Mouse (Mus musculus) megakaryocyte, adult 5-6 weeks (primary cell): ENCODE data around the gene Bnip2. TPM values are rescaled to one million over a fixed set of nuclear protein-coding genes. Genes with fewer than 3 reads are reported as not detected.

Experiments used
- ATAC-seq: 2 replicates; pipeline ENCODE4 v1.8.0; 2016; ENCODE audit warnings: mild to moderate bottlenecking, inconsistent platforms; ENCODE audit not compliant: poor library complexity, severe bottlenecking
- total RNA-seq, 2 experiments: library from RNA; stranded (forward) in 1 of 2; stranded (reverse) in 1 of 2; fragments of 153-499, 151-499 nt in 1 of 2; fragments of 221-1000, 200-1000 nt in 1 of 2; gene quantifications; 2 replicates each; pipeline versions ENCODE4 v1.2.3 to v1.2.4; 2015 to 2017

The Bnip2 gene
- total RNA-seq, 2 experiments from 2014 or later: 123 to 196 TPM

DNA sequence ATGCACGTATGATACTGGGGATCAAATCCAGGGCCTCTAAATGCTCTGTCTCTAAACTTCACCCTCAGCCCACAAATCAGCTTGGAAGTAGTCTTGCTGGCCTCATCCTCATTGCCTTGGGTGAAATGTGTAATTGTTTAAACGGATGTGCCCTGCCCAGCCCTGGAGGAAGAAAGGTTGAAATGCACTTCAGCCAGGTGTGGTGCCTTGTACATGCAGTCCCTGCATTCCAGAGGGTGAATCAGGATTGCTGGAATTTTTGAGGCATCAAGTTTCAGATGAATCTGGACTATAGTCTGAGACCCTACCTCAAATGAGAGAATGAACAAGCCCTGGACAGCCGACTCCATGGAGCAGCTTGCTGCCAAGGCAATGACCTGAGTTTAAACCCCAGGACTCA lies 58.6 kb downstream of the Bnip2 start:
- ATAC-seq: no peak

DNA sequence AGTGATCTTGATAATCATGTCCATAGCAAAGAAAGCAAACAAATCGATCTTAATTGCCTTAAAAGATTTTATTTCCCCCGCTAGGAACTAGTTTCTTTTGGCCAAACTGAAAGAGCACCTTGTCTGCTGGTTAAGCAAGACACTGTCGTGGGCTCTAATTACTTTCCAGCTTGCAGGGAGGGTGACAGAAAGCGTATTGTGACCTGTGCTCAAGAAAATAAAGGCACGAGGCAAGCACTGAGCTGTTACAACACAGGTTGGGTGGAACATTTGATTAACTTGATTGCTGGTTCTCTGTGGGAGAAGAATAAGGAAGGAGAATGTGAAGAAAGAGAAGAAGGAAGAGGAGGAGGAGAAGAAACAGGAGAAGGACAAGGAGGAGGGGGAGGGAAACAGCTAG lies 59.0 kb downstream of the Bnip2 start:
- no peak for ATAC-seq

DNA sequence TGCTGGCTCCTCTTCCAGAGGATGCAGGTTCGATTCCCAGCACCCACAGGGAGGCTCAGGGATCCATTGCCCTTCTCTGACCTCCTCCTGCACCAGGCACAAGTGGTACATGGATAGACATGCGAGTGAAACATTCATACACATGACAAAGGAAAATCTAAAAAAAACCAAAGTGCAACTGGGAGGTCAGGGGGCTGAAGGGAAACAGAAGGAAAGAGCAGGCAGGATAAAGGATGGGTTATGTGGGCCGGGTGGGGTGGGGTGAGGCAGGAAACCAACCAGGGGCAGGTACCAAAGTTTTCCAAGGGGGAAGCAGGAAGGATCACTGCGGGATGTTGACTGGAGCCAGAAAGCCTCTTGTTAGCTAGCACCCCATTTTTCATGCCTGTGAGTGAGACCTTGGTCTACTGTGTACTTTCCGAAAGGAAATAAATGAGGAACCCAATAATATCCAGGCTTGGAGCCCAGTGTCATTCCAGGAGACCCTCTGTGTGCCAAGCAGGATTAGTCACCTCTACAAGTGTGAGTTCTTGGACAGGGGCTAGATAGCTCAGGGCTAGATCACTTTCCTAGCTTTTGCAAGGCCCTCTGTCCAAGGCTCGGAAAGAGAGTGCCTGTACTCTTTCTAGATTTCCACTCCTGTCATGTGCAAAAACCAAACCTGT lies 59.6 kb downstream of the Bnip2 start:
- no peak for ATAC-seq

DNA sequence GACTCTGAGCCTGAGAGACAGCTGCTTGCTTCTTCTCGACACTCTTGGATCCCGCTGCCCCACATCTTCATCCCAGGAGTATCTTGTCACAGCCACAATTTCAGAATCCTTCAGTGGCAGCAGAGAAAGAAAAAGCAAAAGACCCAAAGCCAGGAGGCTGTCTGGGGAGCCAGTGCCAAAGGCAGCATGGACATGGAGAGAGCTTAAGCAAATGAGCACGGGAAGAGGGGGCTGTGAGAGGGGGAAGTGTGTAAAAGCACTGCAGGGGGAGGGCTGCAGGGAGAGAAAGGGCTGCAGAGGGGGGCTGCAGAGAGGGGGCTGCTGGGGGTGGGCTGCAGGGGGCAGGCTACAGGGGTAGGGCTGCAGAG lies 60.1 kb downstream of the Bnip2 start:
- no peak for ATAC-seq

DNA sequence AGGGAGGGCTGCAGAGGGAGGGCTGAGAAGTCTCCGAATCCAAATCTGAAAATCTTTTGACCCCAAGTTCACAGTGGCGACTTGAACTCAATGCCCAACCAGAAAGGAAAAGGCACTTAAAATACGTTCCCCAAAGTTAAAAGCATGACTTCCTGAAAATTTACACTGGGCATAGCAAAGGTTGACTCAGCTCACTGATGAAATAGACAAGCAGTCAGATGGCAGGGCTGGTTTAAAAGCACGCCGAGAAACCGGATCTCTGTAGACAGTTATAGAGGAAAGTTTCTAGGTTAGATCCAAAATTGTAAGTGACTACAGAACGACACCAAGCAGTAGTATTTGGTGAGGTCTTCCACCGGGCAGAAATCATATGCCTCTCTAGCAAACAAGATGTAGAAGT lies 60.6 kb downstream of the Bnip2 start:
- ATAC-seq: no peak

DNA sequence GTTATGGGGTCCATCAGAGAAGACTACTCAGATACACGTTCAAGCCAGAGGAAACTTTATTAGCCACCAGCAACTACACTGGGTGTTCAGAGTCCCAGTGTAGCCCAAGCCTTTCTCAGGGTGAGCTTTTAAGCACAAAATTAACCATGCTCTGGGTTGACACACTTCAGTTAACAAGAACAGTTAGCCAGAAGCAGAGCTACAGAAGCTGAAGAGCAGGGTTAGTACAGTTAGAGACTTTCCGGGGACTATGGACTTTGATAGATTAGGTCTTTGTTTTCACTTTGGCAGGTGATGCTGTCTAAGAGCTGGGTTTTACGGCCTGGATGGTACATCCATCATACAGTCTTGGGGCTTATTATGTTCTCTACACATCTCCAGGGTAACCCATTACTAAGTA lies 63.5 kb downstream of the Bnip2 start:
- no peak for ATAC-seq

DNA sequence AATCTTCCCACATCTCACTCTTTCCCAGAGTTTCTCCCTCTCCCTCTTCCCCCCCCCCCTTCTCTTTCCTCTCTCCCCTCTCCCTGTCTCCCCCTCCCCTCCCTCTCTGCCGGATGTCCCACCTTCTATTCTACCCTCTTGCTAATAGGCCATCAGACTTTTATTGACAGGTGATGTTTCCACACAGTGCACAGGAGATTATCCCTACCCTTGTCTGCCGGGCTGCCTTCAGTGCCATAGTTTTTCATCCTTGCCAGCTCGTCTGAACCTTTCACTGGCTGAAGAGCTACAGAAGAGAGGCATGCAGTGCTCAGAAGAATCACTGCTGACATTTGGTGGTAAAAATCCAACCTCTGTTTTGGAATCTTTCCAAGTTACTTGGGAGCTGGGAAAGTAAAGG lies 64.1 kb downstream of the Bnip2 start:
- no peak for ATAC-seq

Other genes with a start within 250 kb of the Bnip2 start
- not detected in 2 replicates for gene Foxb1, start 228.5 kb upstream of the Bnip2 start, total RNA-seq (2015)
- gene Foxb1, start 228.5 kb upstream of the Bnip2 start, total RNA-seq (2017): not detected in 2 replicates
- 117 and 126 TPM in 2 replicates for gene Gtf2a2, start 23.1 kb downstream of the Bnip2 start, total RNA-seq (2015)
- gene Gtf2a2, start 23.1 kb downstream of the Bnip2 start, total RNA-seq (2017): 121 and 130 TPM in 2 replicates
- not detected in 2 replicates for gene Gcnt3, start 48.6 kb downstream of the Bnip2 start, total RNA-seq (2015)
- not detected in 2 replicates for gene Gcnt3, start 48.6 kb downstream of the Bnip2 start, total RNA-seq (2017)
- gene Fam81a, start 153.1 kb downstream of the Bnip2 start, total RNA-seq (2015): not detected in 2 replicates
- gene Fam81a, start 153.1 kb downstream of the Bnip2 start, total RNA-seq (2017): 0.07 TPM in 1 of 2 replicates, not detected in the other
- gene Myo1e, start 217.9 kb downstream of the Bnip2 start, total RNA-seq (2015): 0.59 TPM in 1 of 2 replicates, not detected in the other
- 0.51 and 1.1 TPM in 2 replicates for gene Myo1e, start 217.9 kb downstream of the Bnip2 start, total RNA-seq (2017)